Mouse (Mus musculus) forebrain, embryonic 12.5 days (tissue): Measurements from ENCODE around the gene Rap1a. TPM values are rescaled to one million over a fixed set of nuclear protein-coding genes. Genes with fewer than 3 reads are reported as not detected.

ENCODE experiments used
- ATAC-seq: fragments of 200-750 bp; cut with Nextera tagmentation; 2 replicates; pipeline ENCODE4 v1.8.0; 2017; ENCODE audit warnings: moderate TSS enrichment; ENCODE audit not compliant: low FRiP score
- H3K27ac ChIP-seq: fragments of 300-500 bp; sonication (generic); 2 replicates; pipeline ENCODE4 v1.5.1; 2016; ENCODE audit warnings: mild to moderate bottlenecking
- H3K27me3 ChIP-seq: fragments of 300-500 bp; sonication (generic); 2 replicates; pipeline ENCODE4 v1.6.1; 2016; ENCODE audit warnings: mild to moderate bottlenecking
- H3K36me3 ChIP-seq: fragments of 300-500 bp; sonication (generic); replicated peaks from 2 replicates; pipeline ENCODE4 v1.6.1; 2016; ENCODE audit warnings: mild to moderate bottlenecking
- H3K4me1 ChIP-seq: fragments of 300-500 bp; sonication (generic); 2 replicates; pipeline ENCODE4 v1.6.1; 2016
- H3K4me2 ChIP-seq: fragments of 300-500 bp; sonication (generic); 2 replicates; pipeline ENCODE4 v1.6.1; 2016; ENCODE audit warnings: mild to moderate bottlenecking, moderate library complexity
- H3K4me3 ChIP-seq: fragments of 300-500 bp; sonication (generic); replicated peaks from 2 replicates; pipeline ENCODE4 v1.5.1; 2016; ENCODE audit warnings: mild to moderate bottlenecking
- H3K9ac ChIP-seq: fragments of 300-500 bp; sonication (generic); 2 replicates; pipeline ENCODE4 v1.6.1; 2016; ENCODE audit warnings: mild to moderate bottlenecking
- H3K9me3 ChIP-seq: fragments of 300-500 bp; sonication (generic); 2 replicates; pipeline ENCODE4 v1.6.1; 2016
- WGBS: fragments of 180-500 bp; shearing (Covaris S2); methylation state at CpG from one replicate; pipeline ENCODE4 v1.1.7; 2016; 5-methylcytosine and 5-hydroxymethylcytosine counted together
- polyA plus RNA-seq: library from polyadenylated mRNA; unstranded; fragments of >200 nt; fragmentation: Nextera tagmentation; extraction: Ambion mirVana; gene quantifications from 2 replicates; pipeline ENCODE4 v1.2.1, GENCODE M21; 2016

Rap1a gene
- polyA plus RNA-seq, 1 experiment from 2014 or later, result 81.6 TPM

DNA sequence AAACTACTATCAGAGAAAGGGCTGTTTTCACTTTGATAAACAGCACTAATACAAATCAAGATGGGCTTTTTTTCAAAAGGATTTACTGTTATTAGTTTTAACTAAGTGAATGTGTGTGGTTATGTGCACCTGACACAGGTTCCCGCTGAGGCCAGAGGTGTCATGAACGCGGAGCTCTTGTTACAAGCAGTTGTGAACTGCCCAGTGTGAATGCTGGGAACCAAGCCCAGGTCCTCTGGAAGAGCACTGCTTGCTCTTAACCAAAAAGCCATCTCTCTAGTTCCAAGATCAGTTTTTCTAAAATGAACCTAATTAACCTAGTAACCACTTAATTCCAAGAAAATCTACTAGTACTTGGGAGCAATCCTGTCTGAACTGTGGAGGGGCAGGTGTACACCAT lies 23.1 kb downstream of the Rap1a start:
- H3K4me1 ChIP-seq, result peaks cover 3% of the 10 kb centered on the region
- H3K4me3 ChIP-seq, result no peak overlapping the region
- ATAC-seq, result no peak
- 93% methylated on average over 3 of the region's 3 CpGs for WGBS
- no peak overlapping the region for H3K9ac ChIP-seq
- H3K27me3 ChIP-seq, result no peaks in the 10 kb centered on the region
- H3K4me2 ChIP-seq, result no peak overlapping the region
- H3K36me3 ChIP-seq, result no peaks in the 10 kb centered on the region
- H3K27ac ChIP-seq, result no peak overlapping the region
- no peaks in the 10 kb centered on the region for H3K9me3 ChIP-seq

DNA sequence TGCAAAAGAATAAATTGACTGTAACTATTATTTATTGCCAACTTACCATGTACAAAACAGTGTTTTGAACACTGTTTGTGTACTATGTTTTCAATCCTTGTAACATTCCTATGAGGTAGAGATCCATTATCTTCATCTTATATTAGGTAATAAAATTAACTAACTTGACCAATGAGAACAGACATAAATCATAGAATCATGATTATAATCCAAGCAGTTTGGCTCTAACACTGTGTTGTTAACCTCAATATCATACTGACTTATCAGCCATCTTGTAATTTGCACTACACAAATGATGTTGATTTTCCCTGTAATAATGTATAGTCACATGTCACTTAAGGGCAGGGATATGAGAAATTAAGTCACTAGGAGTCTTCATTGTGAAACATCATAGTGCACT lies 26.6 kb downstream of the Rap1a start:
- no peak for ATAC-seq
- no peaks in the 10 kb centered on the region for H3K9me3 ChIP-seq
- no peaks in the 10 kb centered on the region for H3K27me3 ChIP-seq
- H3K9ac ChIP-seq, result no peak overlapping the region
- H3K4me3 ChIP-seq, result no peak overlapping the region
- H3K4me2 ChIP-seq, result no peak overlapping the region
- no peaks in the 10 kb centered on the region for H3K36me3 ChIP-seq
- H3K4me1 ChIP-seq, result no peaks in the 10 kb centered on the region
- H3K27ac ChIP-seq, result no peak overlapping the region

DNA sequence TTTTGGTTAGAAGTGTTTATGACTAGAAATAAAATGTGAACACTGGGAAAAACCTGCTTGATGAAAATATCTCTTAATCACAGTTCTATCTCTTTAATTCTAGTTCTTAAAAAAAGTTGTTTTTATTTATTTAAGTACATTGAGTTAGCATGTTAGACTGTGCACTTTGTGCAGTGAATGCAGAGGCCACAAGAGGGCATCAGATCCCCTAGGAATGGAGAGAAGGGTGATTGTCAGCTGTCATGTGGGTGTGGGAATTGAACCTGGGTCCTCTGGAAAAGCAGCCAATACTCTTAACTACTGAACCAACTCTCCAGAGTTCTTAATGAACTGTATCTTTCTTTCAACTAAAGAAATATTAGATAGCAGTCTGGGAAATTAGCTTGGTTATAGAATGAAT lies 29.6 kb downstream of the Rap1a start:
- Histone ChIP-seq H3K27me3 (no peaks in the 10 kb centered on the region), H3K9me3 (no peaks in the 10 kb centered on the region), H3K9ac (no peak overlapping the region), H3K4me3 (no peak overlapping the region), H3K4me1 (no peaks in the 10 kb centered on the region), H3K4me2 (no peak overlapping the region), H3K27ac (no peak overlapping the region), H3K36me3 (no peaks in the 10 kb centered on the region)
- ATAC-seq, result no peak

DNA sequence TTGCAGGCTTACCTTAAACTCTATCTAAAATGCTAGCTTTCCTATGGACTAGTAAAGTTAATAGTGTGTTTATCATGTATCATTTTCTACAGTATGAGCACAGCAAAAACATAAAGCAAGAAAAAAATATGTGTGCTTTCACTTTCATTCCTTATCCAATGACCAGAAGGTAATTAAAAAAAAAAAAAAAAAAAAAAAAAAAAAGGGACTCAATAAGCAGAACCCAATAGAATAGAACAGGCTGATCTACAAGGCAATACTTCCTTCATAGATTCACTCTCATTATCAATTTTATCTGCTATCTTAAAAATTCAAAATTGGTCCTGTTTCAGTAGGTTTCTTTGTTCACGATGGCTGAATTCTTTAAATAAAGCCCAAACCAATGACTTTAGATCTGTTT lies 30.3 kb downstream of the Rap1a start:
- ATAC-seq, result no peak
- H3K9ac ChIP-seq, result no peak overlapping the region
- H3K27me3 ChIP-seq, result no peaks in the 10 kb centered on the region
- no peaks in the 10 kb centered on the region for H3K9me3 ChIP-seq
- H3K36me3 ChIP-seq, result no peaks in the 10 kb centered on the region
- no peak overlapping the region for H3K27ac ChIP-seq
- WGBS, result 97% methylated on average over 1 of the region's 1 CpGs
- no peak overlapping the region for H3K4me2 ChIP-seq
- H3K4me3 ChIP-seq, result no peak overlapping the region
- no peaks in the 10 kb centered on the region for H3K4me1 ChIP-seq

DNA sequence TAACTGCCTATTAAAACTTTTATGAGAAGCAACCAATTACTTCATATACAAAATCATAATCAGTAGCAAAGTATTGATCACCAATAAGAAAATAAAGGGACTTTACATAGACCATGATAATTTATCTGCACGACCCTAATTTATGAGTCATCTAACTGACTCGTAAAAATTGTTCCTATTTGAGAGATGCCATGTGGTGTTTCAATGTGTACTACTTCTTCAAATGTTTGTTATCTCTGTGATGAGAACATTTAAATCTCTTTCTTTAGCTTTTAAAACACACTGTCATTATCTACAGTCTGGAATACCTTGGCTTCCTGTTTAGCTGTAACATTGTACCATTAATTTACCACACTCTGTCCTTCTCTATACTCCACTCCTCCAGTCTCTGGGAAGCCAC lies 31.8 kb downstream of the Rap1a start:
- no peak for ATAC-seq
- H3K36me3 ChIP-seq, result no peaks in the 10 kb centered on the region
- no peaks in the 10 kb centered on the region for H3K4me1 ChIP-seq
- no peaks in the 10 kb centered on the region for H3K27me3 ChIP-seq
- no peaks in the 10 kb centered on the region for H3K9me3 ChIP-seq
- H3K9ac ChIP-seq, result no peak overlapping the region
- 93% methylated on average over 2 of the region's 2 CpGs for WGBS
- H3K4me3 ChIP-seq, result no peak overlapping the region
- H3K27ac ChIP-seq, result no peak overlapping the region
- H3K4me2 ChIP-seq, result no peak overlapping the region

DNA sequence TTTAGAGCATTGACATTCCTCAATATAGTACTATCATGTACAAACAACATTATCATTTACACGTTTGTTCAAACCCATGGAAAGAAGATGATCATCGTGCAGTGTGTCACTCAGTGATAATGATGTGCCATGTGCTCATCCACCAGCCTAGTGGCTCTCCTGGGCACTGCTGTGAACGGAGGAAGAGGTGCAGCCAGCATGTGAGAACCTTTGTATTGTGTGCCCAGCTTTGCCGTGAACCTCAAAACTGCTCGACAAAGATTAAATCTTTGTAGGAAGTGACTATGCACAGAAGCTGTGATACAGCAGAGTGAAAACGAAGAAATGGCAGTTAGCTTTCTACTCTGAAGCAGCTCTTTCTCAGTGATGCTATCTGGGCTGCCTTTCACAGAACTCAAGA lies 32.6 kb downstream of the Rap1a start:
- Histone ChIP-seq H3K4me1 (no peaks in the 10 kb centered on the region), H3K36me3 (no peaks in the 10 kb centered on the region), H3K27ac (no peak overlapping the region), H3K9me3 (no peaks in the 10 kb centered on the region), H3K4me3 (no peak overlapping the region), H3K9ac (no peak overlapping the region), H3K27me3 (no peaks in the 10 kb centered on the region), H3K4me2 (no peak overlapping the region)
- 87% methylated on average over 6 of the region's 6 CpGs for WGBS
- no peak for ATAC-seq

DNA sequence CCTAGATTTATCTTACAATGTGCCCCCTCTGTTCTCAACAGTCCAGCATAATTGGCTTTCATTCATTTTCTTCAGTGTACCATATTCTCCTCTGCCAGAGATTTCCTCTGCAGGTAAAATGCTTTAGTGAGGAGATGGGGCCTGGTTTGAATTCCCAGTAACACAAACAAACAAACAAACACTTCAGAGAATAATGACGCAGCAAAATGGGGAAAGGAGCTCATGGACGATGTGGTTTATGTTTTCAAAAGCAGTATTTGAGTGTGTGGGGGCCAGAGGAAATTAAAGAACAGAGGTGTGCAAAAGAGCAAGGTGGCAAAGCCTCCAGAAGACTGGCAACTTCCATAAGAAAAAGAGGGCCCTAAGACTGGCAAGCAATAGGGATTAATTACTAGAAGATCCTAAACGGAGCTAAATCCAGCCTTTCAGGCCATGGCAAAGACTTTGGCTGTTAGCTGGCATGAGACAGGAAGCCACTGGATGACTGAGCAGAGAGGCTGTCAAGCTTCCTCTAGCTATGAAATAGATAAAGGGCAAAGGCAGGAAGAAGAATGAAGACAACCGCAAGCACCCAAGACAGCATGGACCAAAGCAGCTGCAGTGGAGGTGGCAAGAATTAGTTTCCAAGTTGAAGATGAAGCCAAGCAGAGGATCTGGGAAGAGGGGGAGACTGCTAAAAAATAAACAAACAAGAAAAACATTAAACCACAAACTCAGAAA lies 37.8 kb downstream of the Rap1a start:
- WGBS, result 76% methylated on average over 4 of the region's 4 CpGs
- Histone ChIP-seq H3K4me1 (no peaks in the 10 kb centered on the region; the same call in 1 of the 2 replicates), H3K4me2 (no peak overlapping the region), H3K9ac (no peak overlapping the region), H3K9me3 (no peaks in the 10 kb centered on the region), H3K4me3 (no peak overlapping the region), H3K36me3 (no peaks in the 10 kb centered on the region), H3K27me3 (no peaks in the 10 kb centered on the region), H3K27ac (no peak overlapping the region)
- ATAC-seq, result no peak

DNA sequence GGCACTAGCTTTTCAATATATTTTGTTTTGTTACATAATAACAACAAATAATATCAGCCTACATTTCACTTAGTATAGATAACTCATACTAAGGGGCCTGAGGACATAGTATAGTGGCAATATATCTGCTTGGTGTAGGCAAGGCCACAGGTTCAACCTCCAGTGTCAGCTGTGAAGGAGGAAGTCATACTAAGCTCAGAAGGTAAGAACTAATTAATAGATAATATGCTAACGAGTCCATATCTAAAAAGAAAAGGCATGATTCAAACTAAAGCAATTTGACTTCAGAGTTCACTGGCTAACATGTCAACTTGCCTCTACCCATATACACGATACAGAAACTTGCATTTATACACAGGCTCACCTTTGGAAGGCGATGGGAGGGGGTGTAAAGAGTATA lies 41.1 kb downstream of the Rap1a start:
- Histone ChIP-seq H3K27me3 (no peaks in the 10 kb centered on the region), H3K9ac (no peak overlapping the region), H3K4me2 (no peak overlapping the region), H3K4me1 (peaks cover 5% of the 10 kb centered on the region; the same call in 1 of the 2 replicates), H3K27ac (no peak overlapping the region), H3K36me3 (no peaks in the 10 kb centered on the region), H3K4me3 (no peak overlapping the region), H3K9me3 (no peaks in the 10 kb centered on the region)
- no peak for ATAC-seq
- 92% methylated on average over 3 of the region's 3 CpGs for WGBS

DNA sequence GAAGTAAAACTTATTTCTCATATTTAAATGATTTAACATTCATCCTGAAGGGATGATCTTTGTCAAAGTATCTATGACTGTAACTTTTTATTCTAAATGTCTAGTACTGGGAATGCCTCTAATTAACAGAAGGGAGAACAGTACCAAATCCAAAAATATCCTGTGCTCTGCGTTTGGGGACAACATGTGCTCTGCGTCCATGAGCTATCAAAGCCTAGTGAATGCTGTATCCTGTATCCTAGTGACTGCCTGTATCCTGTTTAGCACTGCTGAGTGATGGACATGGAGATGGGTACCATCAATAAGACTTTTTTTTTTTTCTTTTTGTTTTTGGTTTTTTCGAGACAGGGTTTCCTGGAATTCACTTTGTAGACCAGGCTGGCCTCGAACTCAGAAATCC lies 42.5 kb downstream of the Rap1a start:
- Histone ChIP-seq H3K27me3 (no peaks in the 10 kb centered on the region), H3K9ac (no peak overlapping the region), H3K27ac (no peak overlapping the region), H3K9me3 (no peaks in the 10 kb centered on the region), H3K36me3 (no peaks in the 10 kb centered on the region), H3K4me3 (no peak overlapping the region), H3K4me2 (no peak overlapping the region), H3K4me1 (peaks cover 5% of the 10 kb centered on the region; the same call in 1 of the 2 replicates)
- WGBS, result 92% methylated on average over 4 of the region's 4 CpGs
- ATAC-seq, result no peak

DNA sequence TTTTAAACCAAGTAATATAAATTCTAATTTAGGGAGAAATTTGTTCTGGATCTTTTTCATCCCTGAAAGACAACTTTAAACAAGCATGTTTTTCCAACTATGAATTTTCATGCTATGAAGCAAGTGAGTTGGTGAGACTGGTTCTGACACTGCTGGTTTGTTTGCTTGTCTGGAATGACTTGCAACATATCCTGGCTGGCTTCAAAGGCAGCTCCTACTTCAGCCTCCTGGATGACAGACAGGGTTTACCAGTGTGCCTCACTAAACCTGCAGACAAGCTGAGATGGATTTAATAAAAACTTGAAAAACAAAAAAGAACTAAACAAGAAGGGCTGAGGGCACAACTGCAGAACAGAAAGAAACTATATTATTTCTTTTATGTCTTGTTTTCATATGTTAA lies 43.0 kb downstream of the Rap1a start:
- Histone ChIP-seq H3K36me3 (no peaks in the 10 kb centered on the region), H3K4me1 (peaks cover 5% of the 10 kb centered on the region; the same call in 1 of the 2 replicates), H3K27ac (no peak overlapping the region), H3K4me2 (no peak overlapping the region), H3K9me3 (no peaks in the 10 kb centered on the region), H3K27me3 (no peaks in the 10 kb centered on the region), H3K9ac (no peak overlapping the region), H3K4me3 (no peak overlapping the region)
- ATAC-seq, result no peak

DNA sequence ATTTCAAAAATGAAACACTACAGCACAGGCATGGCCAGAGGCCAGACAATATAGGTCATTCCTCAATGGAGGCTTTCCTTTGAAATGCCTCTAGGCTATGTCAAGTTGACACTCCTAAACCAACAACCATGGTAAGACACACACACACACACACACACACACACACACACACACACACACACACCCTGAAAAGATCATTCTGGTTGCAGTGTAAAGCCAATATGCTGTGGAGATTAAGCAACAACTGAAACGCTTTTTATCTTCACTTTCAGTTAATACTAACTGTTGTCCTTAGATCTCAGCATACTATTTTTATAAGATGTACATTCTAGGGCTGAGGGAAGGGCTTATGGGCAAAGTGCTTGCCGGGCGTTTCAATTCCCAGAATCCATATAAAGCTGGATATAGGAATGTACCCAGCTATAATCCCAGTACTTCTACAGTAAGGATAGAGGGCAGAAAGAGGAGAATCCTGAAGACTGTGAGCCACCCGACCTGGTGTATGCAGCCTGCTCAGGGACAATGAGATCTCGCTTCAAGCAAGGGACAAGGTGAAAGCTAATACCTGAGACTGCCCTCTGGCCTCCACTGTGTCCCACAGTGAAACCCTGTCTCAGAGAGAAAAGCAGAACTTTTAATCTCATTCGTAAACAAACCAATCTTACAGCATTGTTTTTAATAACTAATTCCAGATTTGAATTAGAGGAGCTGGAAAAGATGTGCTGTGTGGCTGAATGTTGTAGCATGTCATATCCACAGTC lies 43.6 kb downstream of the Rap1a start:
- no peak for ATAC-seq
- peaks cover 5% of the 10 kb centered on the region; the same call in 1 of the 2 replicates for H3K4me1 ChIP-seq
- 81% methylated on average over 6 of the region's 6 CpGs for WGBS
- no peak overlapping the region for H3K9ac ChIP-seq
- H3K27ac ChIP-seq, result no peak overlapping the region
- H3K4me3 ChIP-seq, result no peak overlapping the region
- H3K4me2 ChIP-seq, result no peak overlapping the region
- H3K27me3 ChIP-seq, result no peaks in the 10 kb centered on the region
- H3K36me3 ChIP-seq, result no peaks in the 10 kb centered on the region
- H3K9me3 ChIP-seq, result no peaks in the 10 kb centered on the region

DNA sequence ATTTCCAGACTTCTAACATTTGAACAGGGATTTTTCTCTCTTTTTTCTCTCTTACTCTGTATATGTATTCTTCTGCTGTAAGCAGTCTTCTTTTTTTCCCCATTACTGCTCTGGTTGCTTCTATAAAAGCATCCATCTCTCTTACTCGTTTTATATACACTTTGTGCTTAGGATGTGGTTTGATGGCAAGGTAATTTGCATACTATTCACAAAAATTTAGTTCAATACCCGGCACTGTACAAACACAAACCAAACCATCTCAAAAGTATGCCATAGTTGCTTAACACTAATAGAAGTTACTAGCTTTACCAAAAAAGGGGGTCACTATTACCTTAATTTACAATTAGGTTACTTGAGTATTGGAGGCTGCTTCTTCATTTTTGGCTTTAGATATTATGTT lies 44.6 kb downstream of the Rap1a start:
- H3K36me3 ChIP-seq, result no peaks in the 10 kb centered on the region
- no peaks in the 10 kb centered on the region for H3K27me3 ChIP-seq
- no peak for ATAC-seq
- no peak overlapping the region for H3K4me2 ChIP-seq
- H3K9ac ChIP-seq, result no peak overlapping the region
- no peak overlapping the region for H3K4me3 ChIP-seq
- H3K27ac ChIP-seq, result no peak overlapping the region
- no peaks in the 10 kb centered on the region for H3K9me3 ChIP-seq
- H3K4me1 ChIP-seq, result peaks cover 5% of the 10 kb centered on the region; the same call in 1 of the 2 replicates
- WGBS, result 70% methylated on average over 2 of the region's 2 CpGs

DNA sequence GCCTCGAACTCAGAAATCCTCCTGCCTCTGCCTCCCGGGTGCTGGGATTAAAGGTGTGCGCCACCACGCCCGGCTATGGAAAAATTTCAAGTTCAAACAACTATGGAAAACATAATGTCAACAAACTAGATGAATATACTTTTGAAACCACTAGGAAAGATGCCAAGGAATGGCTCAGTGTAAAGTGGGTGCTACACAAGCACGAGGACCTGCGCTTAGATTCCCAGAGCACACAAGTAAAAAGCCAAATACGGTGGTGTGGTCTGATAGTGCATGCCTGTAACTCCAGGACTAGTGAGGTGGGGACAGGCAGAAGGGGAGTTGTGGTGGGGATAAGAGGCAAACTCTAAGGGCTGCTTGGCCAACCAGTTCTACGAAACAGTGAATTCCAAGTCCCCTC lies 46.0 kb downstream of the Rap1a start:
- H3K27ac ChIP-seq, result no peak overlapping the region
- no peak overlapping the region for H3K9ac ChIP-seq
- ATAC-seq, result no peak

More for the DNA sequence above, 46.0 kb downstream of the Rap1a start:
- H3K4me2 ChIP-seq, result no peak overlapping the region
- H3K4me3 ChIP-seq, result no peak overlapping the region
- H3K4me1 ChIP-seq, result peaks cover 5% of the 10 kb centered on the region; the same call in 1 of the 2 replicates
- 95% methylated on average over 9 of the region's 9 CpGs for WGBS
- no peaks in the 10 kb centered on the region for H3K36me3 ChIP-seq
- no peaks in the 10 kb centered on the region for H3K27me3 ChIP-seq
- H3K9me3 ChIP-seq, result no peaks in the 10 kb centered on the region
